Mouse (Mus musculus) lung, postnatal 0 days (tissue): Measurements from ENCODE around the gene Mau2.
"Not testable (repeated sequence)": the region's sequence is repeated elsewhere in the genome, so short reads cannot be mapped to it uniquely, and the experiment has no call there.

Experiments
- CTCF ChIP-seq: IDR thresholded peaks from 2 replicates; pipeline ENCODE4 v1.5.1; 2016; ENCODE audit warnings: antibody characterized with exemption, mild to moderate bottlenecking
- EP300 ChIP-seq: IDR thresholded peaks from 2 replicates; pipeline ENCODE4 v1.6.1; 2016; ENCODE audit warnings: antibody characterized with exemption, mild to moderate bottlenecking, control low read depth

DNA sequence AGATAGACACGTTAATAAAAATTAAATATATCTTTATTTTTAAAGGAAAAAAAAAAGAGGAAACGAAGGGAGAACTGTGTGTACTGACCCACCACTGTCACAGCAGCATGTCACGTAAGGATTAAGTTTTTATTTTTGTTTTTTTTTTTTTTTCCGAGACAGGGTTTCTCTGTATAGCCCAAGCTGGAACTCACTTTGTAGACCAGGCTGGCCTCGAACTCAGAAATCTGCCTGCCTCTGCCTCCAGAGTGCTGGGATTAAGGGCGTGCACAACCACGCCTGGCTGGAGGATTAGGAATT is 40.7 kb downstream of the Mau2 start:
- not testable (repeated sequence) for TF ChIP-seq CTCF, EP300
